Mouse (Mus musculus): ENCODE measurements around the gene Lrp2. TPM values are rescaled to one million over a fixed set of nuclear protein-coding genes. Genes with fewer than 3 reads are reported as not detected.

Gene Lrp2
- total RNA-seq, 2 experiments from 2014 or later: 0.05 to 0.10 TPM

- DNase-seq (ENCODE audit: low spot score in 2 of 2): no peak
Observed at GRCm38 (mm10) chr2:69405692-69406091, 180.2 kb downstream of the Lrp2 start.

GRCm38 (mm10) chr2:69402309-69402708 lies 183.6 kb downstream of the Lrp2 start:
- no peak for DNase-seq (ENCODE audit: low spot score in 2 of 2)

- DNase-seq (ENCODE audit: low spot score in 2 of 2): no peak
Observed at GRCm38 (mm10) chr2:69401891-69402290, 184.0 kb downstream of the Lrp2 start.

- no peak for DNase-seq (ENCODE audit: low spot score in 2 of 2)
Observed at GRCm38 (mm10) chr2:69400866-69401604, 184.8 kb downstream of the Lrp2 start.

- DNase-seq (ENCODE audit: low spot score in 2 of 2): no peak
Observed at GRCm38 (mm10) chr2:69396760-69397435, 189.0 kb downstream of the Lrp2 start.

GRCm38 (mm10) chr2:69395597-69396248 lies 190.1 kb downstream of the Lrp2 start:
- DNase-seq (ENCODE audit: low spot score in 2 of 2): no peak

- DNase-seq (ENCODE audit: low spot score in 2 of 2): no peak
Observed at GRCm38 (mm10) chr2:69393947-69394346, 191.9 kb downstream of the Lrp2 start.

GRCm38 (mm10) chr2:69386118-69386871 lies 199.6 kb downstream of the Lrp2 start:
- no peak for DNase-seq (ENCODE audit: low spot score in 2 of 2)

- no peak for DNase-seq (ENCODE audit: low spot score in 2 of 2)
Observed at GRCm38 (mm10) chr2:69382838-69383237, 203.0 kb downstream of the Lrp2 start.

GRCm38 (mm10) chr2:69381740-69382139 lies 204.1 kb downstream of the Lrp2 start:
- no peak for DNase-seq (ENCODE audit: low spot score in 2 of 2)

- DNase-seq (ENCODE audit: low spot score in 2 of 2): no peak
Observed at GRCm38 (mm10) chr2:69380281-69380680, 205.6 kb downstream of the Lrp2 start, which contains the start of gene Dhrs9. Gene Dhrs9, plus strand, starts transcription at chr2:69380445.

GRCm38 (mm10) chr2:69379801-69380200 lies 206.1 kb downstream of the Lrp2 start:
- no peak for DNase-seq (ENCODE audit: low spot score in 2 of 2)

GRCm38 (mm10) chr2:69376780-69377179 lies 209.1 kb downstream of the Lrp2 start:
- no peak for DNase-seq (ENCODE audit: low spot score in 2 of 2)

Other genes starting within 250 kb of the Lrp2 start
- under 1 TPM in 1 of 2 experiments, not detected in 1; 0.23 TPM for gene Abcb11, start 243.4 kb downstream of the Lrp2 start, total RNA-seq (2021)
- under 1 TPM in 1 of 2 experiments, not detected in 1; 0.05 TPM for gene Dhrs9, start 205.6 kb downstream of the Lrp2 start, total RNA-seq (2021)
- 1 to 10 TPM; 6.3 to 6.7 TPM for gene Bbs5, start 61.1 kb upstream of the Lrp2 start, total RNA-seq (2021)
- gene Klhl41, start 84.1 kb upstream of the Lrp2 start, total RNA-seq (2021): 100 to 1,000 TPM; 564 to 620 TPM
- 10 to 100 TPM; 12.6 to 15.8 TPM for gene Fastkd1, start 127.5 kb upstream of the Lrp2 start, total RNA-seq (2021)
- 10 to 100 TPM; 44.2 to 63.2 TPM for gene Ppig, start 136.5 kb upstream of the Lrp2 start, total RNA-seq (2021)
- gene Ccdc173, start 203.5 kb upstream of the Lrp2 start, total RNA-seq (2021): under 1 TPM; 0.83 to 0.88 TPM
- 10 to 100 TPM in 1 of 2 experiments, 1 to 10 TPM in 1; 9.5 to 14.0 TPM for gene Phospho2, start 203.6 kb upstream of the Lrp2 start, total RNA-seq (2021)
- gene Klhl23, start 235.9 kb upstream of the Lrp2 start, total RNA-seq (2021): 10 to 100 TPM; 27.1 to 30.4 TPM